Mouse (Mus musculus) hindbrain, embryonic 16.5 days (tissue): ENCODE data around the gene Klk11. TPM values are rescaled to one million over a fixed set of nuclear protein-coding genes. Genes with fewer than 3 reads are reported as not detected.

Experiments
- ATAC-seq: fragments of 200-750 bp; cut with Nextera tagmentation; 2 replicates; pipeline ENCODE4 v1.8.0; 2017; ENCODE audit warnings: moderate TSS enrichment, moderate library complexity
- H3K27ac ChIP-seq: fragments of 300-500 bp; sonication (generic); 2 replicates; pipeline ENCODE4 v1.5.1; 2014; ENCODE audit warnings: low read depth, mild to moderate bottlenecking, control low read depth, low read length, moderate library complexity
- H3K27me3 ChIP-seq: fragments of 300-500 bp; sonication (generic); replicated peaks from 2 replicates; pipeline ENCODE4 v1.6.1; 2014; ENCODE audit warnings: low read length; ENCODE audit not compliant: control insufficient read depth, insufficient read depth
- H3K36me3 ChIP-seq: fragments of 300-500 bp; sonication (generic); 2 replicates; pipeline ENCODE4 v1.6.1; 2014; ENCODE audit warnings: mild to moderate bottlenecking, low read length, moderate library complexity, mixed read lengths; ENCODE audit not compliant: control insufficient read depth, insufficient read depth
- H3K4me1 ChIP-seq: fragments of 300-500 bp; sonication (generic); 2 replicates; pipeline ENCODE4 v1.6.1; 2014; ENCODE audit warnings: low read depth, low read length; ENCODE audit not compliant: control insufficient read depth, insufficient read depth
- H3K4me2 ChIP-seq: fragments of 300-500 bp; sonication (generic); 2 replicates; pipeline ENCODE4 v1.6.1; 2014; ENCODE audit warnings: mild to moderate bottlenecking, low read length, control low read depth, moderate library complexity
- H3K4me3 ChIP-seq: fragments of 300-500 bp; sonication (generic); 2 replicates; pipeline ENCODE4 v1.5.1; 2014; ENCODE audit warnings: mild to moderate bottlenecking, low read length, control low read depth, moderate library complexity
- H3K9ac ChIP-seq: fragments of 300-500 bp; sonication (generic); 2 replicates; pipeline ENCODE4 v1.6.1; 2014; ENCODE audit warnings: low read depth, mild to moderate bottlenecking, control low read depth, low read length, moderate library complexity
- H3K9me3 ChIP-seq: fragments of 300-500 bp; sonication (generic); 2 replicates; pipeline ENCODE4 v1.6.1; 2014; ENCODE audit warnings: mild to moderate bottlenecking, low read length, moderate library complexity; ENCODE audit not compliant: control insufficient read depth
- WGBS: fragments of 180-500 bp; shearing (Covaris S2); extraction: QIAGEN DNeasy Blood & Tissue Kit; methylation state at CpG from one replicate; pipeline ENCODE4 v1.1.7; 2014; 5-methylcytosine and 5-hydroxymethylcytosine counted together
- polyA plus RNA-seq: library from polyadenylated mRNA; unstranded; fragments of >200 nt; fragmentation: Nextera tagmentation; extraction: Ambion mirVana; gene quantifications from 2 replicates; pipeline ENCODE4 v1.2.1, GENCODE M21; 2015

The Klk11 gene
- polyA plus RNA-seq, 1 experiment from 2014 or later = not detected

DNA sequence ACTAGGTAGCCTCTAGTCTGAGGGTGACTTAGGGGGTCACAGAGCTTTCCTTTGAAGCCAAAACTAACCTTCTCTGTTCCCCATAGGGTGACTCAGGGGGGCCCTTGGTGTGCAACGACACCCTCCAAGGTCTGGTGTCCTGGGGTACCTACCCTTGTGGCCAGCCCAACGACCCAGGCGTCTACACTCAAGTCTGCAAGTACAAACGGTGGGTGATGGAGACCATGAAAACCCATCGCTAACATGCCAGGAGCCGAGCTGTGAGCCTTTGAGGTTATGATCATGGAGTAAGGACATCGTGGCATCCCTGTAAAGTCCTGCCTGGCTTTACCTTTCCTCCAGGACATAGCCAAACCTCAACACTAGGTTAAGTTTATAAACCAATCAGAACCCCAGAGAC, 40.8 kb downstream of the Klk11 start:
- WGBS = 86% methylated on average over 7 of the region's 7 CpGs
- no peaks in the 10 kb centered on the region for H3K4me1 ChIP-seq
- no peaks in the 10 kb centered on the region for H3K36me3 ChIP-seq
- no peak overlapping the region for H3K4me2 ChIP-seq
- ATAC-seq = no peak
- no peaks in the 10 kb centered on the region for H3K27me3 ChIP-seq
- no peak overlapping the region for H3K9ac ChIP-seq
- H3K27ac ChIP-seq = no peak overlapping the region
- no peak overlapping the region for H3K4me3 ChIP-seq
- no peaks in the 10 kb centered on the region for H3K9me3 ChIP-seq

GRCm38 (mm10) chr7:43816746-43817145, 42.3 kb downstream of the Klk11 start:
- Histone ChIP-seq H3K36me3 (no peaks in the 10 kb centered on the region), H3K27ac (no peak overlapping the region), H3K4me3 (no peak overlapping the region), H3K9ac (no peak overlapping the region), H3K9me3 (no peaks in the 10 kb centered on the region), H3K27me3 (no peaks in the 10 kb centered on the region), H3K4me2 (no peak overlapping the region), H3K4me1 (no peaks in the 10 kb centered on the region)
- no peak for ATAC-seq

- no peaks in the 10 kb centered on the region for H3K4me1 ChIP-seq
- H3K9ac ChIP-seq = no peak overlapping the region
- no peaks in the 10 kb centered on the region for H3K36me3 ChIP-seq
- H3K27me3 ChIP-seq = no peaks in the 10 kb centered on the region
- H3K9me3 ChIP-seq = no peaks in the 10 kb centered on the region
- no peak overlapping the region for H3K4me3 ChIP-seq
- WGBS = 93% methylated on average over 7 of the region's 7 CpGs
- H3K4me2 ChIP-seq = no peak overlapping the region
- ATAC-seq = no peak
- no peak overlapping the region for H3K27ac ChIP-seq
Observed at GRCm38 (mm10) chr7:43821581-43821980, 47.2 kb downstream of the Klk11 start.

DNA sequence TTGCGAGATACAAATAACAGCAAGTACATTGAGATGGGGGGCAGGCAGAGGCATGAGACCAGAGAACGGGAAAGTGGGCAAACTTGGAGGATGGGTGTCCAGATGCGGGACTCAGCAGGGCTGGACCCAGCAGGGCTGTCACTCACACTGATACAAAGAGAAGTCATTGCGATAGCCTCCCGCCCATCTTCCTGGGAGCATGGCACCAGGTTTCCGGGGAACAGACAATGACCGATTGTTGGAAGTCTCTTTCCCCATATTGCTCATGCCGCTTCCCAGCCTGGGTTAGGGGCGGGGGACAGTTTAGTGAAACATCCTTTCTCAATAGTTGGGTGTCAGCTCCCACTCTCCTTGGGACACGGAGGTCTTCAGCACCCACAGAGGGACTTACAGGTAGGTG, 49.8 kb downstream of the Klk11 start, which contains the start of gene Klk6:
Gene Klk6 (plus strand): TSS at position 301 of the 400 bp plus-strand sequence.
- H3K9me3 ChIP-seq = no peaks in the 10 kb centered on the region
- H3K4me3 ChIP-seq = no peak within 1 kb of the TSS
- no peaks in the 10 kb centered on the region for H3K27me3 ChIP-seq
- 71% methylated on average over 10 of the region's 10 CpGs for WGBS
- H3K9ac ChIP-seq = no peak within 1 kb of the TSS
- no peak within 1 kb of the TSS for H3K4me2 ChIP-seq
- ATAC-seq = no peak
- no peaks in the 10 kb centered on the region for H3K4me1 ChIP-seq
- no peak within 1 kb of the TSS for H3K27ac ChIP-seq
- no peaks in the 10 kb centered on the region for H3K36me3 ChIP-seq

DNA sequence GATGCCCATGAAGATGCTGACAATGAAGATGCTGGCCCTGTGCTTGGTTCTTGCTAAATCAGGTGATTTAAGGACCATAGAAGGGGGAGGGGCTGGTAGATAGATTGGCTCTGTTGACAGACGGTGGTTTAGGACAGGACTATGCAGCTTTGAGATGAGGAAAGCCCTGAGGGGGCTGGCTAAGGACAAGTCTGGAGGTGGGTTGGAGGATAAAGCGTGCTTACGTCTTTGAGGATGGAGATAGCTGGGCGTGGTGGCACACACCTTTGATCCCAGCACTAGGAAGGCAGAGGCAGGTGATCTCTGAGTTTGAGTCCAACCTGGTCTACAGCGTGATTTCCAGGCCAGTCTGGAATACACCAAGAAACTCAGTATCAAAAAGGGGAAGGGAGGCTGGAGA, 51.7 kb downstream of the Klk11 start:
- no peak for ATAC-seq
- 83% methylated on average over 5 of the region's 5 CpGs for WGBS

GRCm38 (mm10) chr7:43827706-43828105, 53.3 kb downstream of the Klk11 start:
- Histone ChIP-seq H3K27ac (no peak overlapping the region), H3K4me3 (no peak overlapping the region), H3K27me3 (no peaks in the 10 kb centered on the region), H3K36me3 (no peaks in the 10 kb centered on the region), H3K4me1 (no peaks in the 10 kb centered on the region), H3K9me3 (no peaks in the 10 kb centered on the region), H3K4me2 (no peak overlapping the region), H3K9ac (no peak overlapping the region)
- WGBS = 83% methylated on average over 4 of the region's 4 CpGs
- no peak for ATAC-seq

More for the DNA sequence above, 51.7 kb downstream of the Klk11 start:
- Histone ChIP-seq H3K4me1 (no peaks in the 10 kb centered on the region), H3K27ac (no peak overlapping the region), H3K36me3 (no peaks in the 10 kb centered on the region), H3K27me3 (no peaks in the 10 kb centered on the region), H3K9ac (no peak overlapping the region), H3K4me3 (no peak overlapping the region), H3K9me3 (no peaks in the 10 kb centered on the region), H3K4me2 (no peak overlapping the region)

Other genes starting within 250 kb of the Klk11 start
- gene Cd33, start 230.2 kb upstream of the Klk11 start, polyA plus RNA-seq = 1.3 and 1.9 TPM in 2 replicates
- 6.9 and 7.9 TPM in 2 replicates for gene Zfp658, start 212.3 kb upstream of the Klk11 start, polyA plus RNA-seq
- 14.4 and 16.2 TPM in 2 replicates for gene Zfp719, start 195.0 kb upstream of the Klk11 start, polyA plus RNA-seq
- gene Zfp819, start 167.4 kb upstream of the Klk11 start, polyA plus RNA-seq = 0.45 and 0.46 TPM in 2 replicates
- 0.10 TPM in 1 of 2 replicates, not detected in the other for gene Ceacam18, start 139.9 kb upstream of the Klk11 start, polyA plus RNA-seq
- gene Siglece, start 114.4 kb upstream of the Klk11 start, polyA plus RNA-seq = 0.31 and 0.41 TPM in 2 replicates
- 20.6 and 23.0 TPM in 2 replicates for gene Ctu1, start 102.6 kb upstream of the Klk11 start, polyA plus RNA-seq
- not detected in 2 replicates for gene Klk14, start 84.2 kb upstream of the Klk11 start, polyA plus RNA-seq
- 0.16 TPM in 2 replicates for gene Klk13, start 62.0 kb upstream of the Klk11 start, polyA plus RNA-seq
- gene Klk12, start 5.7 kb upstream of the Klk11 start, polyA plus RNA-seq = not detected in 2 replicates
- 0.21 and 0.30 TPM in 2 replicates for gene Klk10, start 6.4 kb downstream of the Klk11 start, polyA plus RNA-seq
- gene Klk9, start 17.3 kb downstream of the Klk11 start, polyA plus RNA-seq = 0.10 and 0.31 TPM in 2 replicates
- 11.3 and 13.3 TPM in 2 replicates for gene Klk8, start 23.0 kb downstream of the Klk11 start, polyA plus RNA-seq
- not detected in 2 replicates for gene Klk7, start 36.7 kb downstream of the Klk11 start, polyA plus RNA-seq
- gene Klk6, start 49.9 kb downstream of the Klk11 start, polyA plus RNA-seq = not detected in 2 replicates
- not detected in 2 replicates for gene Klk5, start 67.4 kb downstream of the Klk11 start, polyA plus RNA-seq
- 4.4 and 4.5 TPM in 2 replicates for gene Klk4, start 106.6 kb downstream of the Klk11 start, polyA plus RNA-seq
- not detected in 2 replicates for gene Klk15, start 159.1 kb downstream of the Klk11 start, polyA plus RNA-seq
- not detected in 2 replicates for gene Klk1b8, start 176.1 kb downstream of the Klk11 start, polyA plus RNA-seq
- not detected in 2 replicates for gene Klk1b1, start 192.1 kb downstream of the Klk11 start, polyA plus RNA-seq
- gene Klk1b9, start 201.5 kb downstream of the Klk11 start, polyA plus RNA-seq = not detected in 2 replicates
- not detected in 2 replicates for gene Klk1b11, start 221.3 kb downstream of the Klk11 start, polyA plus RNA-seq
- gene Klk1b26, start 237.6 kb downstream of the Klk11 start, polyA plus RNA-seq = not detected in 2 replicates